Mouse (Mus musculus) adrenal gland, adult (tissue): ENCODE results near the gene Olfr126.

ENCODE experiments used
- DNase-seq, 2 experiments: peaks; one replicate each; pipeline ENCODE4 v3.0.0; 2022 to 2023; ENCODE audit warnings: low spot score in 1 of 2; ENCODE audit not compliant: inconsistent age in 2 of 2

The Olfr126 gene

DNA sequence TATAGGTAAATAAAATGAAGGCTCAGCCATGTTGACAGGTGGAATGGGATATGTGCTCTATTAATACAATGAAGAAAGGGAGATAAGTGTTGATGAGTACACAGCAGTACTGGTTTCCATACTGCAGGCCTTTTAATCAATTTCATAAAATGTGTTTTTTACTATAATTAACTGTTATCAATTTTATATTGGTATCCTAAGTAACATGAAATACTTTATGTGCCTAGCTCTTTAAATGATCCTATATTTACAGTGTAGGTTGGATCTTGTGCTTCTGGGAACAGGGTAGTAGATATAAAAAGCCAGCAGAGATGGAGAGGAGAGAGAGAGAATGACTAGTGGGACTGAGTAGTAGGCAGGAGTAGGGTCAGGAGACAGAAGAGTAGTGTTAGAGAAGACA is at the start of gene Olfr126:
Gene Olfr126 (plus strand): TSS at position 301 of the 400 bp plus-strand sequence.
- no peak for DNase-seq

- DNase-seq = no peak
These were observed 47.7 kb upstream of the Olfr126 start, which contains the start of gene Olfr124 for GRCm38 (mm10) chr17:37799588-37799987. Olfr124 (plus strand) TSS chr17:37799888.

DNA sequence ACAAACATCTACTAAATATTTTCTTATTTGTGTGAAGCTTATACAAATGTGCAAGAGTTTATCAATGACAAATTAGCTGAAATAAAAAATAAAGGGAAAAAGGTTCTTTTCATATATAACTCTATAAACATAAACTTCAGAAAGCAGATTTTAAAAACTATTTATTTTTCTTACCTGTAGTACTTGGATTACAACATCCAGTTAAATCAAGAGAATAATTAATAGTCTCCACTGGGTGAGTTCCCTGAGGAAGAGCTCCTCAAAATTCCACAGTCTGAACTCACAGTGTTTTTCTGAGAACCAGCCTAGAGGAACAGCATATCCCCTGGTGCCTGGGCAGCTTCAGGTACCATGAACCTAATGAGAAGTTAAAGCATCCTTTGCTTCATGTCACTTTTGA is 14.6 kb upstream of the Olfr126 start, which contains the start of gene Olfr125:
Gene Olfr125 (plus strand): TSS at position 301 of the 400 bp plus-strand sequence.
- no peak for DNase-seq

DNA sequence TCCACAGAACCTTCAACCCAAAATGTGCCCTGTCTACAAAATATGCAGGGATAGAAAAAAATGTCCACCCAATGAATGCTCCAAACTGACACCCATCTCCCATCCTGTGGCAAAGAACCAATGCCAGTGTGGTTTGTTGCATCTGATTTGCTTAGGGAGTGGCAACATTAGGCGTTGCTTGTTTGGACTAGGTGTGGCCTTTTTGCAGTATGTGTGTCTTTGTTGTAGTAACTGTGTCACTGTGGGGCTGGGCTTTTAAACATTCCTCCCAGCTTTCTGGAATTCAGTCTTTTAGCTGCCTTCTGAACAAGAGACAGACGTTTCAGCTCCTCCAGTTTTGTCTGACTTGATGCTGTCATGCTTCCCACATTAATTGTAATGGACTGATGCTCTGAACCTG is 16.6 kb downstream of the Olfr126 start:
- no peak for DNase-seq

DNA sequence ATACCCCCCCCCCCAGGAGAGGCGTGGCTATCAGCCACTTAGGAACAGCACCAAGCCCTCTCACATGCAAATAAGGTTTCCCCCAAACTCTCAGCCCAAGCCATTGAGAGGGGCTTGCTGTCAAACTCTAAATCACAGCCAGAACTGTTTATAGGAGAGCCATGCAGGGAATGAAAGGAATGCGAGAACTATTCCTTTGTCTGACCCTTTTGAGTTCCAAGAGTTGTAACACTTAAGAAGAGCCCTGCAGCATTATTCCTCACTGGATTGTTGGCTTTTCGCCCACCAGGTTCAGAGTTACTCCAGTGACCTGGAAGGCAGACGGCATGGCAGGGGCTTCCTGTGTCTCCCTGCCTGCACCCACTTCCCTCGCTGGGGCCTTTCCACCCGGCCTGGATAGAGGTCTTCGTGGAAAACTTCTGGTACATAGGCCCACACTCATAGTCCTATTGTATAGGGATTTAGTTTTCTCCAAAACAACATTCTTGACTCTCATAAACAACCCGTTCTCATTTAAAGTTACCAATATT is 22.5 kb downstream of the Olfr126 start:
- DNase-seq = no peak

DNA sequence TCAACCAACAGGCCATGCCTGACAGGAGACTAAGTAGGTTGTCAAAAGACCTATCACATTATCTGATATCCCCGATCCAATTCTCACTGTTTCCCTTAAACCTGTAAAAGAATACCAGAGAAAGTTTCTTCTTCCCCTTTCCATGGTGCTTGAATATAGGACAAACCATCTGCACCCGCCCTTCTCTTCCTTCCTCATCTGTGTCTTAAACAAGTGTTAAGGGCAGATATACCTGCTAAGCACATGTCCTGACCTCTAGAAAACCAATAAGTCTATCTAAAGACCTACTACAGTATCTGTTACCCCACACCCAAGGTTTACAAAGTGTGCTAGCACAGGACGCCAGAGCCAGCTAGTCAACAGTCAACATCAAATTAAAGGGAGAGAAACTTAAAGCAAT is 26.5 kb downstream of the Olfr126 start:
- no peak for DNase-seq

DNA sequence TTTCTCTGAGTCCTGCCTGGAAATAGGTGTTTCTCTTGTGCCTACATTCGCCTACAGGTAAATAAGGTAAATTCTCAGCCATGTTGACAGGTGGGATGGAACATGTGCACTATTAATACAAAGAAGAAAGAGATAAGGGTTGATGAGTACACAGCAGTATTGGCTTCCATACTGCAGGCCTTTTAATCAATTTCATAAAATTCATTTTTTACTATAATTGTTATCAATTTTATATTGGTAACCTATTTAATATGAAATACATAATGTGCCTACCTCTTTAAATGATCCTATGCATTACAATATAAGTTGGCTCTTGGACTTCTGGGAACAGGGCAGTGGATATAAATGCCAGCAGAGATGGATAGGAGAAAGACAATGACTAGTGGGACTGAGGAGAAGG is 52.9 kb downstream of the Olfr126 start, which contains the start of gene Olfr127:
Gene Olfr127 (plus strand): TSS at position 301 of the 400 bp plus-strand sequence.
- DNase-seq = no peak
